Mouse (Mus musculus) macrophage (primary cell): ENCODE measurements around the gene Samd4. TPM values are rescaled to one million over a fixed set of nuclear protein-coding genes. Genes with fewer than 3 reads are reported as not detected.

ENCODE experiments used
- H3K27ac ChIP-seq: fragments of 350-480 bp; formaldehyde crosslinking; 2 replicates; pipeline ENCODE4 v1.9.0; 2021
- H3K36me3 ChIP-seq: fragments of 350-480 bp; formaldehyde crosslinking; 2 replicates; pipeline ENCODE4 v1.9.0; 2021; ENCODE audit errors: inconsistent target
- H3K4me3 ChIP-seq: fragments of 350-480 bp; formaldehyde crosslinking; 2 replicates; pipeline ENCODE4 v1.9.0; 2021; ENCODE audit errors: inconsistent target
- H3K79me2 ChIP-seq: fragments of 350-480 bp; formaldehyde crosslinking; 2 replicates; pipeline ENCODE4 v1.9.0; 2021; ENCODE audit errors: inconsistent target
- WGBS: methylation state at CpG from one replicate; pipeline ENCODE4 v1.1.7; 2026; ENCODE audit warnings: inconsistent platforms; ENCODE audit not compliant: missing documents; 5-methylcytosine and 5-hydroxymethylcytosine counted together
- polyA plus RNA-seq: library from polyadenylated mRNA; stranded (reverse); fragments of 250-400 nt; gene quantifications from 3 replicates; pipeline ENCODE4 v1.2.4, GENCODE M21; 2018; ENCODE audit warnings: inconsistent platforms

Gene Samd4
- polyA plus RNA-seq, 1 experiment from 2014 or later, result 13.6 TPM

GRCm38 (mm10) chr14:47138853-47139252, 256.2 kb downstream of the Samd4 start:
- no peak overlapping the region for H3K27ac ChIP-seq
- H3K36me3 ChIP-seq, result no peaks in the 10 kb centered on the region
- H3K79me2 ChIP-seq, result no peaks in the 10 kb centered on the region
- H3K4me3 ChIP-seq, result no peak overlapping the region
- 2% methylated on average over 3 of the region's 3 CpGs for whole genome bisulfite sequencing

- 98% methylated on average over 5 of the region's 5 CpGs for WGBS
- H3K27ac ChIP-seq, result no peak overlapping the region
These were observed 261.7 kb downstream of the Samd4 start for GRCm38 (mm10) chr14:47144326-47144725.

GRCm38 (mm10) chr14:47151306-47151705, 268.7 kb downstream of the Samd4 start:
- no peaks in the 10 kb centered on the region for H3K79me2 ChIP-seq
- H3K4me3 ChIP-seq, result no peak overlapping the region
- peaks cover 23% of the 10 kb centered on the region; the same call in 1 of the 2 replicates for H3K36me3 ChIP-seq
- WGBS, result 88% methylated on average over 3 of the region's 6 CpGs
- no peak overlapping the region for H3K27ac ChIP-seq

More at GRCm38 (mm10) chr14:47144326-47144725, 261.7 kb downstream of the Samd4 start:
- no peaks in the 10 kb centered on the region for H3K36me3 ChIP-seq
- H3K4me3 ChIP-seq, result no peak overlapping the region
- H3K79me2 ChIP-seq, result no peaks in the 10 kb centered on the region

- no peaks in the 10 kb centered on the region for H3K79me2 ChIP-seq
- H3K27ac ChIP-seq, result no peak overlapping the region
- no peak overlapping the region for H3K4me3 ChIP-seq
- 94% methylated on average over 3 of the region's 3 CpGs for WGBS
- H3K36me3 ChIP-seq, result peaks cover 44% of the 10 kb centered on the region
These were observed 271.6 kb downstream of the Samd4 start for GRCm38 (mm10) chr14:47154303-47154702.

Other genes starting within 250 kb of the Samd4 start
- gene Cdkn3, start 122.3 kb upstream of the Samd4 start, polyA plus RNA-seq, result 1.2 to 6.6 TPM (median 3.8 TPM) in 3 replicates
- 83.7 to 122 TPM (median 95.7 TPM) in 3 replicates for gene Cnih1, start 94.4 kb upstream of the Samd4 start, polyA plus RNA-seq
- gene Gmfb, start 60.6 kb upstream of the Samd4 start, polyA plus RNA-seq, result 85.9 to 98.4 TPM (median 87.9 TPM) in 3 replicates
- 21.6 to 33.5 TPM (median 29.1 TPM) in 3 replicates for gene Cgrrf1, start 50.7 kb upstream of the Samd4 start, polyA plus RNA-seq